Mouse (Mus musculus): ENCODE results near the gene Usp10. TPM values are rescaled to one million over a fixed set of nuclear protein-coding genes. Genes with fewer than 3 reads are reported as not detected.

Usp10 gene
- polyA plus RNA-seq, 1 experiment from 2014 or later = 167 TPM

- Histone ChIP-seq H3K36me3 (replicated peaks) (peaks cover 86% of the 10 kb centered on the region), H3K4me1 (peaks cover 5% of the 10 kb centered on the region; the same call in 1 of the 2 replicates), H3K27me3 (no peaks in the 10 kb centered on the region), H3K4me2 (no peak overlapping the region), H3K27ac (no peak overlapping the region), H3K9ac (no peak overlapping the region), H3K9me3 (no peaks in the 10 kb centered on the region), H3K4me3 (replicated peaks) (no peak overlapping the region)
- ATAC-seq (ENCODE audit: low FRiP score) = no peak
- WGBS = 95% methylated on average over 10 of the region's 10 CpGs
These were observed 33.5 kb downstream of the Usp10 start for GRCm38 (mm10) chr8:119943616-119944015.

- ATAC-seq (ENCODE audit: low FRiP score) = peak; percentile 27; the same call in 1 of the 2 replicates
- H3K27ac ChIP-seq = no peak overlapping the region
- WGBS = 68% methylated on average over 9 of the region's 9 CpGs
These were observed 34.1 kb downstream of the Usp10 start for GRCm38 (mm10) chr8:119944096-119944811.

GRCm38 (mm10) chr8:119946326-119946865 is 36.2 kb downstream of the Usp10 start:
- Histone ChIP-seq H3K27me3 (no peaks in the 10 kb centered on the region), H3K4me3 (replicated peaks) (no peak overlapping the region), H3K9ac (no peak overlapping the region), H3K4me1 (peaks cover 7% of the 10 kb centered on the region; the same call in 1 of the 2 replicates), H3K4me2 (no peak overlapping the region), H3K36me3 (replicated peaks) (peaks cover 93% of the 10 kb centered on the region), H3K9me3 (no peaks in the 10 kb centered on the region), H3K27ac (no peak overlapping the region)
- WGBS = 82% methylated on average over 8 of the region's 8 CpGs
- no peak for ATAC-seq (ENCODE audit: low FRiP score)

More at GRCm38 (mm10) chr8:119944096-119944811, 34.1 kb downstream of the Usp10 start:
- Histone ChIP-seq H3K4me3 (replicated peaks) (no peak overlapping the region), H3K36me3 (replicated peaks) (peaks cover 86% of the 10 kb centered on the region), H3K9ac (no peak overlapping the region), H3K9me3 (no peaks in the 10 kb centered on the region), H3K4me2 (no peak overlapping the region), H3K27me3 (no peaks in the 10 kb centered on the region), H3K4me1 (peaks cover 7% of the 10 kb centered on the region; the same call in 1 of the 2 replicates)

GRCm38 (mm10) chr8:119947653-119948052 is 37.5 kb downstream of the Usp10 start:
- H3K4me3 ChIP-seq (replicated peaks) = no peak overlapping the region
- peaks cover 93% of the 10 kb centered on the region for H3K36me3 ChIP-seq (replicated peaks)
- H3K27me3 ChIP-seq = no peaks in the 10 kb centered on the region
- H3K27ac ChIP-seq = no peak overlapping the region
- no peak overlapping the region for H3K4me2 ChIP-seq
- H3K9me3 ChIP-seq = no peaks in the 10 kb centered on the region
- peaks cover 7% of the 10 kb centered on the region; the same call in 1 of the 2 replicates for H3K4me1 ChIP-seq
- no peak for ATAC-seq (ENCODE audit: low FRiP score)
- 93% methylated on average over 19 of the region's 19 CpGs for WGBS
- H3K9ac ChIP-seq = no peak overlapping the region

GRCm38 (mm10) chr8:119948340-119948739 is 38.2 kb downstream of the Usp10 start:
- Histone ChIP-seq H3K9me3 (no peaks in the 10 kb centered on the region), H3K4me2 (no peak overlapping the region), H3K27me3 (no peaks in the 10 kb centered on the region), H3K27ac (no peak overlapping the region), H3K9ac (no peak overlapping the region), H3K4me1 (peaks cover 7% of the 10 kb centered on the region; the same call in 1 of the 2 replicates), H3K36me3 (replicated peaks) (peaks cover 94% of the 10 kb centered on the region), H3K4me3 (replicated peaks) (no peak overlapping the region)
- 87% methylated on average over 15 of the region's 15 CpGs for WGBS
- no peak for ATAC-seq (ENCODE audit: low FRiP score)

- no peak overlapping the region for H3K4me2 ChIP-seq
- 82% methylated on average over 7 of the region's 7 CpGs for WGBS
- no peak overlapping the region for H3K9ac ChIP-seq
- no peaks in the 10 kb centered on the region for H3K9me3 ChIP-seq
- no peak for ATAC-seq (ENCODE audit: low FRiP score)
- no peak overlapping the region for H3K4me3 ChIP-seq (replicated peaks)
- peaks cover 7% of the 10 kb centered on the region; the same call in 1 of the 2 replicates for H3K4me1 ChIP-seq
- H3K27me3 ChIP-seq = no peaks in the 10 kb centered on the region
- no peak overlapping the region for H3K27ac ChIP-seq
- H3K36me3 ChIP-seq (replicated peaks) = peaks cover 96% of the 10 kb centered on the region
These were observed 42.1 kb downstream of the Usp10 start for GRCm38 (mm10) chr8:119952282-119952681.

GRCm38 (mm10) chr8:119952747-119953146 is 42.6 kb downstream of the Usp10 start:
- no peak overlapping the region for H3K4me3 ChIP-seq (replicated peaks)
- no peak for ATAC-seq (ENCODE audit: low FRiP score)
- WGBS = 72% methylated on average over 5 of the region's 5 CpGs
- H3K27ac ChIP-seq = no peak overlapping the region
- peaks cover 97% of the 10 kb centered on the region for H3K36me3 ChIP-seq (replicated peaks)
- no peaks in the 10 kb centered on the region for H3K9me3 ChIP-seq
- H3K4me1 ChIP-seq = peaks cover 7% of the 10 kb centered on the region; the same call in 1 of the 2 replicates
- H3K9ac ChIP-seq = no peak overlapping the region
- H3K4me2 ChIP-seq = no peak overlapping the region
- H3K27me3 ChIP-seq = no peaks in the 10 kb centered on the region

GRCm38 (mm10) chr8:119955333-119955732 is 45.2 kb downstream of the Usp10 start:
- ATAC-seq (ENCODE audit: low FRiP score) = no peak
- 96% methylated on average over 8 of the region's 8 CpGs for WGBS
- peaks cover 2% of the 10 kb centered on the region for H3K4me1 ChIP-seq
- no peaks in the 10 kb centered on the region for H3K27me3 ChIP-seq
- no peak overlapping the region for H3K4me2 ChIP-seq
- no peak overlapping the region for H3K9ac ChIP-seq
- H3K27ac ChIP-seq = no peak overlapping the region
- H3K36me3 ChIP-seq (replicated peaks) = peaks cover 85% of the 10 kb centered on the region
- H3K9me3 ChIP-seq = no peaks in the 10 kb centered on the region
- no peak overlapping the region for H3K4me3 ChIP-seq (replicated peaks)

GRCm38 (mm10) chr8:119958076-119958475 is 47.9 kb downstream of the Usp10 start:
- H3K27ac ChIP-seq = no peak overlapping the region
- no peak overlapping the region for H3K4me3 ChIP-seq (replicated peaks)
- 98% methylated on average over 10 of the region's 10 CpGs for WGBS
- H3K36me3 ChIP-seq (replicated peaks) = peaks cover 58% of the 10 kb centered on the region
- H3K4me2 ChIP-seq = no peak overlapping the region
- H3K9ac ChIP-seq = no peak overlapping the region
- no peak for ATAC-seq (ENCODE audit: low FRiP score)
- no peaks in the 10 kb centered on the region for H3K9me3 ChIP-seq
- H3K4me1 ChIP-seq = peaks cover 13% of the 10 kb centered on the region
- no peaks in the 10 kb centered on the region for H3K27me3 ChIP-seq

- Histone ChIP-seq H3K4me3 (replicated peaks) (no peak overlapping the region), H3K9me3 (no peaks in the 10 kb centered on the region), H3K27ac (peak overlapping the region; percentile 46; the same call in 1 of the 2 replicates), H3K36me3 (replicated peaks) (peaks cover 32% of the 10 kb centered on the region), H3K27me3 (no peaks in the 10 kb centered on the region), H3K4me2 (no peak overlapping the region), H3K9ac (no peak overlapping the region), H3K4me1 (peaks cover 13% of the 10 kb centered on the region)
- ATAC-seq (ENCODE audit: low FRiP score) = peak; percentile 39; the same call in 1 of the 2 replicates
- 56% methylated on average over 5 of the region's 5 CpGs for WGBS
These were observed 50.5 kb downstream of the Usp10 start for GRCm38 (mm10) chr8:119960531-119961104.

- H3K27me3 ChIP-seq = no peaks in the 10 kb centered on the region
- 87% methylated on average over 4 of the region's 4 CpGs for WGBS
- H3K27ac ChIP-seq = no peak overlapping the region
- no peak overlapping the region for H3K9ac ChIP-seq
- no peaks in the 10 kb centered on the region for H3K36me3 ChIP-seq (replicated peaks)
- H3K4me1 ChIP-seq = peaks cover 13% of the 10 kb centered on the region
- H3K9me3 ChIP-seq = peaks cover 9% of the 10 kb centered on the region; the same call in 1 of the 2 replicates
- no peak for ATAC-seq (ENCODE audit: low FRiP score)
- H3K4me3 ChIP-seq (replicated peaks) = no peak overlapping the region
- H3K4me2 ChIP-seq = no peak overlapping the region
These were observed 54.7 kb downstream of the Usp10 start for GRCm38 (mm10) chr8:119964859-119965258.

GRCm38 (mm10) chr8:119967435-119967834 is 57.3 kb downstream of the Usp10 start:
- Histone ChIP-seq H3K36me3 (replicated peaks) (no peaks in the 10 kb centered on the region), H3K4me1 (no peaks in the 10 kb centered on the region), H3K4me3 (replicated peaks) (no peak overlapping the region), H3K27ac (no peak overlapping the region), H3K9me3 (peaks cover 9% of the 10 kb centered on the region; the same call in 1 of the 2 replicates), H3K27me3 (no peaks in the 10 kb centered on the region), H3K9ac (no peak overlapping the region), H3K4me2 (no peak overlapping the region)
- 84% methylated on average over 9 of the region's 9 CpGs for WGBS
- ATAC-seq (ENCODE audit: low FRiP score) = no peak
